Mouse (Mus musculus): ENCODE data around the gene Fam169a. TPM values are rescaled to one million over a fixed set of nuclear protein-coding genes. Genes with fewer than 3 reads are reported as not detected.
"Not testable (repeated sequence)": the region's sequence is repeated elsewhere in the genome, so short reads cannot be mapped to it uniquely, and the experiment has no call there.

Gene Fam169a
- total RNA-seq, 1 experiment from 2014 or later: 0.10 TPM

- no peak for ATAC-seq (replicated peaks; ENCODE audit: insufficient number of reproducible peaks, low FRiP score, low TSS enrichment, poor library complexity, severe bottlenecking)
These were observed 4.6 kb downstream of the Fam169a start for GRCm38 (mm10) chr13:97071626-97072241.

- ATAC-seq (replicated peaks; ENCODE audit: insufficient number of reproducible peaks, low FRiP score, low TSS enrichment, poor library complexity, severe bottlenecking): no peak
These were observed 6.4 kb downstream of the Fam169a start for GRCm38 (mm10) chr13:97073497-97073896.

GRCm38 (mm10) chr13:97077556-97077955 lies 10.5 kb downstream of the Fam169a start:
- ATAC-seq (replicated peaks; ENCODE audit: insufficient number of reproducible peaks, low FRiP score, low TSS enrichment, poor library complexity, severe bottlenecking): no peak

GRCm38 (mm10) chr13:97080201-97080600 lies 13.1 kb downstream of the Fam169a start:
- ATAC-seq (replicated peaks; ENCODE audit: insufficient number of reproducible peaks, low FRiP score, low TSS enrichment, poor library complexity, severe bottlenecking): no peak

GRCm38 (mm10) chr13:97080615-97081014 lies 13.5 kb downstream of the Fam169a start:
- ATAC-seq (replicated peaks; ENCODE audit: insufficient number of reproducible peaks, low FRiP score, low TSS enrichment, poor library complexity, severe bottlenecking): no peak

- no peak for ATAC-seq (replicated peaks; ENCODE audit: insufficient number of reproducible peaks, low FRiP score, low TSS enrichment, poor library complexity, severe bottlenecking)
These were observed 15.3 kb downstream of the Fam169a start for GRCm38 (mm10) chr13:97082432-97082831.

GRCm38 (mm10) chr13:97086316-97086715 lies 19.2 kb downstream of the Fam169a start:
- ATAC-seq (replicated peaks; ENCODE audit: insufficient number of reproducible peaks, low FRiP score, low TSS enrichment, poor library complexity, severe bottlenecking): no peak

GRCm38 (mm10) chr13:97087421-97087820 lies 20.3 kb downstream of the Fam169a start:
- no peak for ATAC-seq (replicated peaks; ENCODE audit: insufficient number of reproducible peaks, low FRiP score, low TSS enrichment, poor library complexity, severe bottlenecking)

- no peak for ATAC-seq (replicated peaks; ENCODE audit: insufficient number of reproducible peaks, low FRiP score, low TSS enrichment, poor library complexity, severe bottlenecking)
These were observed 21.1 kb downstream of the Fam169a start for GRCm38 (mm10) chr13:97088183-97088582.

GRCm38 (mm10) chr13:97095726-97096125 lies 28.6 kb downstream of the Fam169a start:
- ATAC-seq (replicated peaks; ENCODE audit: insufficient number of reproducible peaks, low FRiP score, low TSS enrichment, poor library complexity, severe bottlenecking): no peak

- ATAC-seq (replicated peaks; ENCODE audit: insufficient number of reproducible peaks, low FRiP score, low TSS enrichment, poor library complexity, severe bottlenecking): no peak; the same call in 1 of the 2 replicates
These were observed 32.2 kb downstream of the Fam169a start, which contains the start of gene Gm6169 for GRCm38 (mm10) chr13:97099187-97099852. Gene Gm6169, minus strand, starts transcription at chr13:97099237.

GRCm38 (mm10) chr13:97104996-97105395 lies 37.9 kb downstream of the Fam169a start:
- no peak for ATAC-seq (replicated peaks; ENCODE audit: insufficient number of reproducible peaks, low FRiP score, low TSS enrichment, poor library complexity, severe bottlenecking)

GRCm38 (mm10) chr13:97107721-97108120 lies 40.6 kb downstream of the Fam169a start:
- ATAC-seq (replicated peaks; ENCODE audit: insufficient number of reproducible peaks, low FRiP score, low TSS enrichment, poor library complexity, severe bottlenecking): not testable (repeated sequence)

- ATAC-seq (replicated peaks; ENCODE audit: insufficient number of reproducible peaks, low FRiP score, low TSS enrichment, poor library complexity, severe bottlenecking): no peak
These were observed 42.0 kb downstream of the Fam169a start for GRCm38 (mm10) chr13:97109046-97109445.

GRCm38 (mm10) chr13:97121341-97121740 lies 54.3 kb downstream of the Fam169a start:
- no peak for ATAC-seq (replicated peaks; ENCODE audit: insufficient number of reproducible peaks, low FRiP score, low TSS enrichment, poor library complexity, severe bottlenecking)

- peak; percentile 56; the same call in 1 of the 2 replicates for ATAC-seq (replicated peaks; ENCODE audit: insufficient number of reproducible peaks, low FRiP score, low TSS enrichment, poor library complexity, severe bottlenecking)
These were observed 62.6 kb downstream of the Fam169a start for GRCm38 (mm10) chr13:97129654-97130053.

GRCm38 (mm10) chr13:97130413-97130812 lies 63.3 kb downstream of the Fam169a start:
- not testable (repeated sequence) for ATAC-seq (replicated peaks; ENCODE audit: insufficient number of reproducible peaks, low FRiP score, low TSS enrichment, poor library complexity, severe bottlenecking)

GRCm38 (mm10) chr13:97137466-97138400 lies 70.6 kb downstream of the Fam169a start, which contains the start of the genes Gfm2 and Nsa2:
Gene Gfm2, plus strand, starts transcription at chr13:97137937.
Gene Nsa2, minus strand, starts transcription at chr13:97137937.
- ATAC-seq (replicated peaks; ENCODE audit: insufficient number of reproducible peaks, low FRiP score, low TSS enrichment, poor library complexity, severe bottlenecking): peak; percentile 98

- not testable (repeated sequence) for ATAC-seq (replicated peaks; ENCODE audit: insufficient number of reproducible peaks, low FRiP score, low TSS enrichment, poor library complexity, severe bottlenecking)
These were observed 71.4 kb downstream of the Fam169a start for GRCm38 (mm10) chr13:97138404-97138931.

Data from monocyte, adult 5-6 weeks (primary cell).